Mouse (Mus musculus) forebrain, embryonic 13.5 days (tissue): ENCODE data around the gene Sat2. TPM values are rescaled to one million over a fixed set of nuclear protein-coding genes. Genes with fewer than 3 reads are reported as not detected.
"Not testable (repeated sequence)": the region's sequence is repeated elsewhere in the genome, so short reads cannot be mapped to it uniquely, and the experiment has no call there.

ENCODE experiments used
- ATAC-seq: fragments of 200-750 bp; cut with Nextera tagmentation; 2 replicates; pipeline ENCODE4 v1.8.0; 2017
- H3K27ac ChIP-seq: fragments of 300-500 bp; sonication (generic); 2 replicates; pipeline ENCODE4 v1.5.1; 2015; ENCODE audit warnings: inconsistent platforms, mild to moderate bottlenecking, moderate library complexity
- H3K27me3 ChIP-seq: fragments of 300-500 bp; sonication (generic); 2 replicates; pipeline ENCODE4 v1.6.1; 2015; ENCODE audit warnings: mild to moderate bottlenecking, inconsistent platforms
- H3K36me3 ChIP-seq: fragments of 300-500 bp; sonication (generic); 2 replicates; pipeline ENCODE4 v1.6.1; 2015; ENCODE audit warnings: mild to moderate bottlenecking, inconsistent platforms; ENCODE audit not compliant: poor library complexity, severe bottlenecking
- H3K4me1 ChIP-seq: fragments of 300-500 bp; sonication (generic); 2 replicates; pipeline ENCODE4 v1.6.1; 2015; ENCODE audit warnings: inconsistent platforms
- H3K4me2 ChIP-seq: fragments of 300-500 bp; sonication (generic); 2 replicates; pipeline ENCODE4 v1.6.1; 2015; ENCODE audit warnings: inconsistent platforms, mild to moderate bottlenecking, moderate library complexity
- H3K4me3 ChIP-seq: fragments of 300-500 bp; sonication (generic); 2 replicates; pipeline ENCODE4 v1.5.1; 2015; ENCODE audit warnings: mild to moderate bottlenecking, inconsistent platforms
- H3K9ac ChIP-seq: fragments of 300-500 bp; sonication (generic); 2 replicates; pipeline ENCODE4 v1.6.1; 2015; ENCODE audit warnings: mild to moderate bottlenecking, inconsistent platforms
- H3K9me3 ChIP-seq: fragments of 300-500 bp; sonication (generic); replicated peaks from 2 replicates; pipeline ENCODE4 v1.6.1; 2016; ENCODE audit warnings: inconsistent platforms
- WGBS: fragments of 180-500 bp; shearing (Covaris S2); methylation state at CpG from one replicate; pipeline ENCODE4 v1.1.7; 2015; 5-methylcytosine and 5-hydroxymethylcytosine counted together
- polyA plus RNA-seq: library from polyadenylated mRNA; unstranded; fragments of >200 nt; fragmentation: Nextera tagmentation; extraction: Ambion mirVana; gene quantifications from 2 replicates; pipeline ENCODE4 v1.2.1, GENCODE M21; 2015

Sat2 gene
- polyA plus RNA-seq, 1 experiment from 2014 or later: 20.6 TPM

GRCm38 (mm10) chr11:69604347-69604746 lies 17.5 kb upstream of the Sat2 start:
- Histone ChIP-seq H3K9ac (peak overlapping the region; percentile 87), H3K4me2 (peak overlapping the region; percentile 100), H3K9me3 (no peaks in the 10 kb centered on the region), H3K27me3 (no peaks in the 10 kb centered on the region), H3K4me3 (peak overlapping the region; percentile 73), H3K4me1 (peaks cover 38% of the 10 kb centered on the region), H3K36me3 (peaks cover 16% of the 10 kb centered on the region), H3K27ac (no peak overlapping the region)
- ATAC-seq: no peak
- 61% methylated on average over 3 of the region's 3 CpGs for WGBS

DNA sequence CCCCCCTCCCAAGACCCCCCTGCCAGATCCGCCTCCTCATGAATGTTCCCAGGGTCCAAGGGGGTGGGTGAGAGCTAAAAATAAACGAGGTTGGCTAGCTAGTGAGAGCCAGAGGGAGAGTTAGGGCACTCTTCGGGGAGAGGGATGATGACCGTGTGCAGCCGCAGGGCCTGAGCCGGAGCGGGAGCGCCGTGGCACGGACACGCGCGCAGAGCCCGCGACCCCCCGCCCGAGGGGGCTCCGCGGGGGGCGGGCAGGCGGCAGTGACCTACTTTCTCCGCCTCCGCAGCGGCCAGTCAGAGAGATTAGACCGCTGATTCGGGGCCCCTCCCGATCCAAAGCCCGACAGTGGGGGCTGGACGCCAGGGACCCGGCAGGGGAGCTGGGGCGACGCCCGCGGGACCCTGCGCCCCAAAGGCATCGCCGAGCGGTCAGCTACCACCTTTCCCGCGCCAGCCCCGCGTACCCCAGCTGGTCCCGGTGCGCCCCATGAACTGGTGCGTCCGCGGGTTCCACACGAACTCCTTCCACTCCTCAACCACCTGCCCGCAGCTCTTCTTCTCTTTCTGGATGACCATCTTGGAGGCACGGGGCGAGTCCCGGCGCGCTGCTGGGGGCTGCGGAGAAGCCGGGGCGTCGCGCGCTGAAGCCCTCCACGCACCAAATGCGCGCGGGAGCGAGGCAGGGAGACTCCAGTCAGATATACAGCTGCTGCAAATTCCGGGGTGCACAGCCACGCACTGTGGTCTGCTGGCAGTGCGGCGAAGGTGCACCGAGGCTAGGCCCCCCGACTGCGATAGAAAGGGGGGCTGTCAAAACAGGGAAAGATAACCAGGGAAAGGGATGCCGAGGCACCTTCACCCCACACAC lies 16.8 kb upstream of the Sat2 start:
- peak overlapping the region; percentile 100 for H3K4me2 ChIP-seq
- under 1% methylated on average over 56 of the region's 73 CpGs for WGBS
- peak overlapping the region; percentile 87 for H3K9ac ChIP-seq
- peaks cover 32% of the 10 kb centered on the region for H3K4me1 ChIP-seq
- peak overlapping the region; percentile 63 for H3K27ac ChIP-seq
- H3K36me3 ChIP-seq: peaks cover 16% of the 10 kb centered on the region
- ATAC-seq: peak; percentile 63
- no peaks in the 10 kb centered on the region for H3K9me3 ChIP-seq
- H3K4me3 ChIP-seq: peak overlapping the region; percentile 73
- no peaks in the 10 kb centered on the region for H3K27me3 ChIP-seq

GRCm38 (mm10) chr11:69605726-69606490 lies 15.9 kb upstream of the Sat2 start, which contains the start of gene Atp1b2:
Gene Atp1b2, minus strand, starts transcription at chr11:69605942.
- Histone ChIP-seq H3K36me3 (peaks cover 16% of the 10 kb centered on the region), H3K27ac (peak within 1 kb of the TSS; percentile 63), H3K27me3 (no peaks in the 10 kb centered on the region), H3K4me2 (peak within 1 kb of the TSS; percentile 100), H3K9ac (peak within 1 kb of the TSS; percentile 87), H3K9me3 (no peaks in the 10 kb centered on the region), H3K4me1 (peaks cover 23% of the 10 kb centered on the region), H3K4me3 (peak within 1 kb of the TSS; percentile 73)
- peak; percentile 96 for ATAC-seq
- WGBS: 2% methylated on average over 31 of the region's 32 CpGs

DNA sequence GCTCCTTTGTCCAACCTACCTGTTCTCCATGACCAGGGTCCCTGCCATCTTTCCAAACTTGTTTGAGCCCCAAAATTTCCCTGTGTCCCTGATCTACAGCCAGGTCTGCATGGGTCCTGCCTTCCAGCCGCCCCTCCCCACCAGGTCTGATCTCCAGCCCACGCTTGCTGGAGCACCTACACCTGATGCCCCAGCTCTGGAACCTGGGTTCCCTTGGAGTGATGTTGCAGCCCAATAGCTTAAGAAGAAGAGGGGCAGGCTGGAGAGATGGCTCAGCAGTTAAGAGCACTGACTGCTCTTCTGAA lies 15.4 kb upstream of the Sat2 start:
- 53% methylated on average over 2 of the region's 2 CpGs for WGBS
- peak overlapping the region; percentile 38; the same call in 1 of the 2 replicates for H3K9ac ChIP-seq
- ATAC-seq: no peak

GRCm38 (mm10) chr11:69606832-69607231 lies 15.0 kb upstream of the Sat2 start:
- WGBS: 92% methylated on average over 2 of the region's 2 CpGs
- ATAC-seq: no peak
- H3K4me1 ChIP-seq: peaks cover 23% of the 10 kb centered on the region

More for the DNA sequence above, 15.4 kb upstream of the Sat2 start:
- no peaks in the 10 kb centered on the region for H3K27me3 ChIP-seq
- peaks cover 11% of the 10 kb centered on the region for H3K36me3 ChIP-seq
- no peaks in the 10 kb centered on the region for H3K9me3 ChIP-seq
- peaks cover 23% of the 10 kb centered on the region for H3K4me1 ChIP-seq
- no peak overlapping the region for H3K27ac ChIP-seq
- H3K4me2 ChIP-seq: peak overlapping the region; percentile 100
- peak overlapping the region; percentile 73 for H3K4me3 ChIP-seq

GRCm38 (mm10) chr11:69608525-69608924 lies 13.3 kb upstream of the Sat2 start:
- Histone ChIP-seq H3K36me3 (no peaks in the 10 kb centered on the region), H3K4me3 (no peak overlapping the region), H3K9me3 (no peaks in the 10 kb centered on the region), H3K4me2 (no peak overlapping the region), H3K27me3 (no peaks in the 10 kb centered on the region), H3K27ac (no peak overlapping the region), H3K4me1 (peaks cover 26% of the 10 kb centered on the region), H3K9ac (no peak overlapping the region)
- ATAC-seq: no peak
- 86% methylated on average over 3 of the region's 3 CpGs for WGBS

More at GRCm38 (mm10) chr11:69606832-69607231, 15.0 kb upstream of the Sat2 start:
- Histone ChIP-seq H3K9me3 (no peaks in the 10 kb centered on the region), H3K27me3 (no peaks in the 10 kb centered on the region), H3K4me2 (no peak overlapping the region), H3K36me3 (peaks cover 8% of the 10 kb centered on the region), H3K27ac (no peak overlapping the region), H3K9ac (no peak overlapping the region), H3K4me3 (no peak overlapping the region)

DNA sequence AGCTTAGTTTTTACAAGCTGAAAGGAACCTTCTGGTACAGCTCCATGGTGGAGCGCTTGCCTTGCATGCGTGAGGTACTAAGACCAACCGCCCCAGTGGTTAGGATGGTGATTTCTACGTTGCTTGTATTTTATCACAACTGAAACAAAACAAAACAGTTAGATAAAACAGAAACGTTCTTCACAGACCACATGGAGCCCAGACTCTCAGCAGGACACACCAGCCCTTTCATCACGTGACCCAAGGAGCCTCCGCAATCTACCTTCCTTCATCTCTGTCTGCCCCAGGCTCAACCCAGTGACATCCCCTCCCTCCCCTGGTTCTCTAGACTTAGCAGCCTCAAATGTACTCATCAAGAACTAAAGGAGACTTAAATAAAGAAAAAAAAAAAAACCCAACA lies 12.4 kb upstream of the Sat2 start:
- Histone ChIP-seq H3K27me3 (no peaks in the 10 kb centered on the region), H3K4me1 (peaks cover 21% of the 10 kb centered on the region), H3K4me3 (no peak overlapping the region), H3K9me3 (no peaks in the 10 kb centered on the region), H3K4me2 (no peak overlapping the region), H3K36me3 (no peaks in the 10 kb centered on the region), H3K27ac (no peak overlapping the region), H3K9ac (no peak overlapping the region)
- 65% methylated on average over 7 of the region's 7 CpGs for WGBS
- no peak for ATAC-seq

- Histone ChIP-seq H3K9ac (no peak overlapping the region), H3K9me3 (no peaks in the 10 kb centered on the region), H3K4me3 (no peak overlapping the region), H3K27me3 (no peaks in the 10 kb centered on the region), H3K4me2 (no peak overlapping the region), H3K27ac (no peak overlapping the region), H3K36me3 (no peaks in the 10 kb centered on the region), H3K4me1 (peaks cover 12% of the 10 kb centered on the region)
- ATAC-seq: no peak
- 66% methylated on average over 4 of the region's 4 CpGs for WGBS
Observed at GRCm38 (mm10) chr11:69610899-69611298, 10.9 kb upstream of the Sat2 start.

DNA sequence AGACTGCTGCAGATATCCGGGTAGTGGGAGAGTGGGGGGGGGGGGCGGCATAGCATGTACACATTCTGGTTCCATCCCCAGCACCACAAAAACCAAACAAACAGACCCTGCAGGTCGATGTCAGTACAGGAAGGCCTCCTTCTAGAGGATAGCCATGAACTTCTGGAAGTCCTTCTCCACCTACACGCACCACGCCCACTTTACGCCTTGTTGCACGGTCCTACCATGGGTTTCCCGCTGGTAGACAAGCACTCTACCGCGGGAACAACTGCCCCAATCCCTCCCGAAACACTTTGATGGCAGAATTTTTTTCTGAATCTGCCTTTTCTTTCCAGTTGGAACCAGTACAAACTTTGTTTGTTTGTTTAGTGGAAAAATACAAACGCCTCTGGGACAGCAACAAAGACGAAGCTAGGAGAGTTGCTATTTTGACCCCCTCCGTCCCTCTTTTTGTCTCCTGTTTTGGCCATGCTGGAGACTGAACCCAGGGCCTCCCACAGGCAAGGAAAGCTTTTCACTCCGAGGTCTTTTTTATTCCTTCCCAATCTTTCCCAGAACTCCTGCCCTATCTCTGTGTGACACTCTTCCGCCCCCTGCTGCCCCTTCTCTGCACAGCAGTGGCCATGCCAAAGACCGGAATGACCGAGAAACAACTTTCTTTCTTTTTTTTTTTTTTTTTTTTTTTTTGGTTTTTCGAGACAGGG lies 8.1 kb upstream of the Sat2 start:
- H3K9me3 ChIP-seq: no peaks in the 10 kb centered on the region
- peak overlapping the region; percentile 17; the same call in 1 of the 2 replicates for H3K9ac ChIP-seq
- no peaks in the 10 kb centered on the region for H3K36me3 ChIP-seq
- H3K4me2 ChIP-seq: peak overlapping the region; percentile 26
- peak; percentile 45; the same call in 1 of the 2 replicates for ATAC-seq
- no peak overlapping the region for H3K27ac ChIP-seq
- H3K27me3 ChIP-seq: no peaks in the 10 kb centered on the region
- H3K4me3 ChIP-seq: no peak overlapping the region
- H3K4me1 ChIP-seq: peaks cover 7% of the 10 kb centered on the region
- 7% methylated on average over 19 of the region's 19 CpGs for WGBS

GRCm38 (mm10) chr11:69614257-69614588 lies 7.6 kb upstream of the Sat2 start:
- not testable (repeated sequence) for H3K36me3 ChIP-seq, H3K9ac ChIP-seq, H3K4me1 ChIP-seq, H3K4me2 ChIP-seq, H3K4me3 ChIP-seq, ATAC-seq, H3K9me3 ChIP-seq, H3K27ac ChIP-seq, H3K27me3 ChIP-seq
- 51% methylated on average over 11 of the region's 11 CpGs for WGBS

DNA sequence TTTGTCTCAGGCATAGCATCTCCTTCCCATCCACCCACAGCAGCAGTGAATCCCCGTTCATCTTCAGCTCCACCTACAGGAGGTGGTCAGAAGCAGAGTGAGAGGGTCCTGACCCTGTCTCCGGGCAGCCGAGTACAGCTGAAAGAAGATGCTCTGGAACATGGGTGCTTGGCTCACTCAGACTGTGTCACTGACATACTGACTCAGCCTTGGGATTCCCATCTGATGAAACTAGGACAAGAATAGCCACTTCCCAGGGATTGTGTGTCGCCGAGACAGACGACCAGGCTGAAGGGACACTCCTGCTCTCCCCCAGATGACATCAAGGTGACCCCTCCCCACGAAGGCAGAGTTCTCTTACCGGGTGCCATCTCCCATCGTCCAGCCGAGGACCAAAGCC lies 5.0 kb upstream of the Sat2 start:
- Histone ChIP-seq H3K4me2 (no peak overlapping the region), H3K4me3 (no peak overlapping the region), H3K4me1 (peaks cover 11% of the 10 kb centered on the region), H3K9me3 (no peaks in the 10 kb centered on the region), H3K9ac (no peak overlapping the region), H3K27me3 (no peaks in the 10 kb centered on the region), H3K27ac (no peak overlapping the region), H3K36me3 (no peaks in the 10 kb centered on the region)
- 53% methylated on average over 10 of the region's 10 CpGs for WGBS
- ATAC-seq: no peak

- H3K27ac ChIP-seq: no peak within 1 kb of the TSS
- no peak for ATAC-seq
- no peaks in the 10 kb centered on the region for H3K9me3 ChIP-seq
- no peaks in the 10 kb centered on the region for H3K36me3 ChIP-seq
- H3K9ac ChIP-seq: no peak within 1 kb of the TSS
- no peak within 1 kb of the TSS for H3K4me3 ChIP-seq
- H3K4me2 ChIP-seq: no peak within 1 kb of the TSS
- 81% methylated on average over 5 of the region's 5 CpGs for WGBS
- peaks cover 17% of the 10 kb centered on the region for H3K4me1 ChIP-seq
- H3K27me3 ChIP-seq: no peaks in the 10 kb centered on the region
Observed at GRCm38 (mm10) chr11:69617805-69618204, 4.0 kb upstream of the Sat2 start, which contains the start of gene Shbg. Gene Shbg, minus strand, starts transcription at chr11:69617905.
